Mouse (Mus musculus) spleen, adult 2 months (tissue): ENCODE results near the gene Nit1.
"Not testable (repeated sequence)": the region's sequence is repeated elsewhere in the genome, so short reads cannot be mapped to it uniquely, and the experiment has no call there.

ENCODE experiments used
- CTCF ChIP-seq: fragments of 200-500 bp; IDR thresholded peaks from 2 replicates; pipeline ENCODE4 v1.5.1; 2011; ENCODE audit warnings: mild to moderate bottlenecking, inconsistent platforms; ENCODE audit not compliant: insufficient read depth, insufficient read length, insufficient replicate concordance; ENCODE audit errors: extremely low read depth
- POLR2A ChIP-seq: fragments of 200-500 bp; IDR thresholded peaks from 2 replicates; pipeline ENCODE4 v1.6.1; 2011; ENCODE audit warnings: low read depth, low read length, inconsistent platforms

- TF ChIP-seq CTCF, POLR2A: not testable (repeated sequence)
Observed at GRCm38 (mm10) chr1:171326588-171326987, 18.9 kb downstream of the Nit1 start.
